Mouse (Mus musculus) cerebellum, adult 8-10 months (tissue): ENCODE measurements around the gene Gpcpd1.

ENCODE experiments used
- DNase-seq: peaks from one replicate; pipeline ENCODE4 v3.0.0; 2022

Gene Gpcpd1

GRCm38 (mm10) chr2:132584191-132584590 is 3.3 kb downstream of the Gpcpd1 start:
- DNase-seq = no peak

GRCm38 (mm10) chr2:132583126-132583525 is 4.4 kb downstream of the Gpcpd1 start:
- DNase-seq = no peak

- DNase-seq = peak; percentile 30
Measured at GRCm38 (mm10) chr2:132582227-132582626, 5.3 kb downstream of the Gpcpd1 start.

- no peak for DNase-seq
Measured at GRCm38 (mm10) chr2:132579689-132580088, 7.8 kb downstream of the Gpcpd1 start.

GRCm38 (mm10) chr2:132578711-132579110 is 8.8 kb downstream of the Gpcpd1 start:
- no peak for DNase-seq

- peak; percentile 97 for DNase-seq
Measured at GRCm38 (mm10) chr2:132578059-132578458, 9.5 kb downstream of the Gpcpd1 start.

- peak; percentile 60 for DNase-seq
Measured at GRCm38 (mm10) chr2:132577431-132577981, 10.0 kb downstream of the Gpcpd1 start.

GRCm38 (mm10) chr2:132576522-132577135 is 10.9 kb downstream of the Gpcpd1 start:
- no peak for DNase-seq

GRCm38 (mm10) chr2:132575759-132576439 is 11.6 kb downstream of the Gpcpd1 start:
- DNase-seq = peak; percentile 56

- no peak for DNase-seq
Measured at GRCm38 (mm10) chr2:132575256-132575655, 12.3 kb downstream of the Gpcpd1 start.

- DNase-seq = no peak
Measured at GRCm38 (mm10) chr2:132573280-132573679, 14.2 kb downstream of the Gpcpd1 start.

- DNase-seq = no peak
Measured at GRCm38 (mm10) chr2:132572651-132573050, 14.9 kb downstream of the Gpcpd1 start.

GRCm38 (mm10) chr2:132571301-132571700 is 16.2 kb downstream of the Gpcpd1 start:
- no peak for DNase-seq

GRCm38 (mm10) chr2:132570869-132571268 is 16.7 kb downstream of the Gpcpd1 start:
- no peak for DNase-seq

GRCm38 (mm10) chr2:132569686-132570085 is 17.8 kb downstream of the Gpcpd1 start:
- no peak for DNase-seq

- DNase-seq = no peak
Measured at GRCm38 (mm10) chr2:132567414-132567813, 20.1 kb downstream of the Gpcpd1 start.

- DNase-seq = no peak
Measured at GRCm38 (mm10) chr2:132561860-132562259, 25.7 kb downstream of the Gpcpd1 start.

GRCm38 (mm10) chr2:132527864-132528263 is 59.7 kb downstream of the Gpcpd1 start:
- DNase-seq = no peak

- no peak for DNase-seq
Measured at GRCm38 (mm10) chr2:132526894-132527532, 60.5 kb downstream of the Gpcpd1 start.

GRCm38 (mm10) chr2:132526110-132526509 is 61.4 kb downstream of the Gpcpd1 start:
- DNase-seq = no peak

GRCm38 (mm10) chr2:132518021-132518901 is 69.3 kb downstream of the Gpcpd1 start:
- no peak for DNase-seq

- DNase-seq = no peak
Measured at GRCm38 (mm10) chr2:132517194-132517836, 70.2 kb downstream of the Gpcpd1 start.
